Mouse (Mus musculus): Measurements from ENCODE around the gene Txn1. TPM values are rescaled to one million over a fixed set of nuclear protein-coding genes. Genes with fewer than 3 reads are reported as not detected.

Txn1 gene
- polyA plus RNA-seq, 1 experiment from 2014 or later, result 478 TPM

DNA sequence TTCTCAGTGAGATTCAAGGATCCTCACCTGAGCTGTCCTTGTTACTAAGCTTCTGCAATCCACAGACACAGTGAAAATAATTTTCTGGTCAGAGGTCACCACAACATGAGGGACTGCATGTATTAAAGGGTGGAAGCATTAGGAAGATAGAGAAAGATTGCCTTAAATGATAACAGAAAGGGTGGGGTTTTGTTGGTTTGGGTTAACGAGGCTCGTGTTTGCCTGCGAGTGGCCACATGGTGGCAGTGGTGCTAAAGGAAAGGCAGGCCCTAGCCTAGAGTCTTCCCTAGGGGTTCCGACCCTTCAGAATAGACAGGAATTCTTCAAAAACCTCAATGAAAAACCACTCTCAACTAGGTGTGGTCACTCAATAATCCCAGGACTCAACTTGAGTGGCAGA is 55.0 kb downstream of the Txn1 start:
- Histone ChIP-seq H3K27ac (ENCODE audit: low read length) (no peak overlapping the region), H3K9ac (replicated peaks; ENCODE audit: low read depth, low read length) (no peak overlapping the region), H3K4me3 (ENCODE audit: low read depth, low read length) (no peak overlapping the region), H3K4me1 (ENCODE audit: control insufficient read depth, insufficient read depth, low read length) (peaks cover 4% of the 10 kb centered on the region; the same call in 1 of the 2 replicates), H3K9me3 (ENCODE audit: control insufficient read depth, low read depth, low read length) (no peaks in the 10 kb centered on the region), H3K4me2 (replicated peaks; ENCODE audit: low read depth, low read length) (no peak overlapping the region), H3K27me3 (ENCODE audit: control insufficient read depth, insufficient read depth, low read length) (no peaks in the 10 kb centered on the region), H3K36me3 (ENCODE audit: control insufficient read depth, insufficient read depth, low read length) (no peaks in the 10 kb centered on the region; the same call in 1 of the 2 replicates)
- 11% methylated on average over 4 of the region's 4 CpGs for WGBS
- ATAC-seq (ENCODE audit: insufficient number of reproducible peaks, insufficient read depth, low FRiP score, low read depth), result no peak

DNA sequence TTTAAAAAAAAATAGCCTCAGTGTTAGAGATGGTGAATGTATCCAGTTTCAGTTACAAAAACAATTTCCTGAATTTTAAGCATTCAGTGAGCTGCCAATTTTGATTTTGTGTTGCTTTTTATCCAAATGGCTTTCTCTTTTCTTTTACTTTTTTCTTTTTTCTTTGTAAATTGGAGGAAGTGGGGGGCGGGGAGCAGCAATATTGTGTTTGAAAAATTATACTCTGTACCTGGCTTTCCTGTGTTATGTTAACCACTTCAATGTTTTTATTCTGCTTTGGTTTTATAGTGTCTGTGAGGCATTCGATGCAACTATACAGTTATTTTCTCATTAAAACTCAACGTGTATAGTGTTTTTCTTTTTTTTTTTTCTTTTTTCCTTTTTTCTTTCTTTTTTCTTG is 59.6 kb downstream of the Txn1 start:
- no peaks in the 10 kb centered on the region for H3K9me3 ChIP-seq (ENCODE audit: control insufficient read depth, low read depth, low read length)
- H3K4me2 ChIP-seq (replicated peaks; ENCODE audit: low read depth, low read length), result no peak overlapping the region
- peaks cover 14% of the 10 kb centered on the region; the same call in 1 of the 2 replicates for H3K4me1 ChIP-seq (ENCODE audit: control insufficient read depth, insufficient read depth, low read length)
- H3K36me3 ChIP-seq (ENCODE audit: control insufficient read depth, insufficient read depth, low read length), result peaks cover 3% of the 10 kb centered on the region; the same call in 1 of the 2 replicates
- WGBS, result 87% methylated on average over 3 of the region's 3 CpGs
- no peak for ATAC-seq (ENCODE audit: insufficient number of reproducible peaks, insufficient read depth, low FRiP score, low read depth)
- H3K27me3 ChIP-seq (ENCODE audit: control insufficient read depth, insufficient read depth, low read length), result no peaks in the 10 kb centered on the region
- H3K9ac ChIP-seq (replicated peaks; ENCODE audit: low read depth, low read length), result no peak overlapping the region
- no peak overlapping the region for H3K27ac ChIP-seq (ENCODE audit: low read length)
- H3K4me3 ChIP-seq (ENCODE audit: low read depth, low read length), result no peak overlapping the region

- H3K4me1 ChIP-seq (ENCODE audit: control insufficient read depth, insufficient read depth, low read length), result peaks cover 14% of the 10 kb centered on the region; the same call in 1 of the 2 replicates
- no peaks in the 10 kb centered on the region for H3K9me3 ChIP-seq (ENCODE audit: control insufficient read depth, low read depth, low read length)
- no peak overlapping the region for H3K9ac ChIP-seq (replicated peaks; ENCODE audit: low read depth, low read length)
- H3K36me3 ChIP-seq (ENCODE audit: control insufficient read depth, insufficient read depth, low read length), result peaks cover 3% of the 10 kb centered on the region; the same call in 1 of the 2 replicates
- peak overlapping the region; percentile 66; the same call in 1 of the 2 replicates for H3K27ac ChIP-seq (ENCODE audit: low read length)
- H3K4me2 ChIP-seq (replicated peaks; ENCODE audit: low read depth, low read length), result no peak overlapping the region
- peak; percentile 53; the same call in 1 of the 2 replicates for ATAC-seq (ENCODE audit: insufficient number of reproducible peaks, insufficient read depth, low FRiP score, low read depth)
- H3K4me3 ChIP-seq (ENCODE audit: low read depth, low read length), result no peak overlapping the region
- whole genome bisulfite sequencing, result 36% methylated on average over 6 of the region's 6 CpGs
- no peaks in the 10 kb centered on the region for H3K27me3 ChIP-seq (ENCODE audit: control insufficient read depth, insufficient read depth, low read length)
Measured at GRCm38 (mm10) chr4:57895902-57896301, 60.3 kb downstream of the Txn1 start.

DNA sequence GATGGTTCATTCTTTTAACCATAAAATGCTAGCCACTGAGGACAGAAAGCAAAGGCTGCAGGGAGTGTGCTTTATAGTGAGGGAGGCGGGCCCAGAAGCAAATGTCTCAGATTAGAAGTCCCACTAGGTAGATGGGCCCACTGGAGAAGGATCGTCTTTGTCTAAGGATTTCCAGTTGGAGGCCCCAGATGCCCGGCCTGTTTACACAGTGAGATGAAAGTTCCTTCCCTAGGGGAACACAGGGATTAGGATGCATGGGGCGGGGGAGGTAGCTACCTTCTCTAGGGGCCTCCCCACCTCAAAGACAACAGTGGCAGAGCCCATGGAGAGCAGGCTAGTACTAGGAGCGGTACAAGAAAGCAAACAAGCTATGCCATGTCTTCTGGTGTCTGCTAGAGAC is 61.1 kb downstream of the Txn1 start:
- peaks cover 14% of the 10 kb centered on the region; the same call in 1 of the 2 replicates for H3K4me1 ChIP-seq (ENCODE audit: control insufficient read depth, insufficient read depth, low read length)
- no peak for ATAC-seq (ENCODE audit: insufficient number of reproducible peaks, insufficient read depth, low FRiP score, low read depth)
- peak overlapping the region; percentile 66 for H3K27ac ChIP-seq (ENCODE audit: low read length)
- no peak overlapping the region for H3K9ac ChIP-seq (replicated peaks; ENCODE audit: low read depth, low read length)
- peaks cover 3% of the 10 kb centered on the region; the same call in 1 of the 2 replicates for H3K36me3 ChIP-seq (ENCODE audit: control insufficient read depth, insufficient read depth, low read length)
- 46% methylated on average over 5 of the region's 5 CpGs for WGBS
- no peak overlapping the region for H3K4me2 ChIP-seq (replicated peaks; ENCODE audit: low read depth, low read length)
- no peak overlapping the region for H3K4me3 ChIP-seq (ENCODE audit: low read depth, low read length)
- no peaks in the 10 kb centered on the region for H3K27me3 ChIP-seq (ENCODE audit: control insufficient read depth, insufficient read depth, low read length)
- no peaks in the 10 kb centered on the region for H3K9me3 ChIP-seq (ENCODE audit: control insufficient read depth, low read depth, low read length)

Other genes with a start within 250 kb of the Txn1 start
- gene Akap2, start 238.8 kb downstream of the Txn1 start, polyA plus RNA-seq (2014; fragmentation: Nextera tagmentation; extraction: Ambion mirVana), result 28.7 and 31.3 TPM in 2 replicates
- gene D630039A03Rik, start 40.1 kb downstream of the Txn1 start, polyA plus RNA-seq (2014; fragmentation: Nextera tagmentation; extraction: Ambion mirVana), result 9.4 and 9.9 TPM in 2 replicates
- not detected in 2 replicates for gene Txndc8, start 52.7 kb upstream of the Txn1 start, polyA plus RNA-seq (2014; fragmentation: Nextera tagmentation; extraction: Ambion mirVana)